Mouse (Mus musculus) liver, adult (tissue): ENCODE data around the gene Gclm.
A peak's percentile ranks its signal among the peaks of the same experiment; 100 is the strongest.

Experiments
- GATA4 ChIP-seq: IDR thresholded peaks from 2 replicates; pipeline ENCODE4 v1.6.1; 2014; ENCODE audit warnings: mild to moderate bottlenecking, low read length; ENCODE audit not compliant: insufficient replicate concordance

The Gclm gene

GRCm38 (mm10) chr3:122307894-122308671 is 62.7 kb downstream of the Gclm start:
- no peak for TF ChIP-seq GATA4

GRCm38 (mm10) chr3:122308981-122309380 is 63.6 kb downstream of the Gclm start:
- no peak for TF ChIP-seq GATA4

GRCm38 (mm10) chr3:122312078-122312477 is 66.7 kb downstream of the Gclm start:
- TF ChIP-seq GATA4 = no peak

DNA sequence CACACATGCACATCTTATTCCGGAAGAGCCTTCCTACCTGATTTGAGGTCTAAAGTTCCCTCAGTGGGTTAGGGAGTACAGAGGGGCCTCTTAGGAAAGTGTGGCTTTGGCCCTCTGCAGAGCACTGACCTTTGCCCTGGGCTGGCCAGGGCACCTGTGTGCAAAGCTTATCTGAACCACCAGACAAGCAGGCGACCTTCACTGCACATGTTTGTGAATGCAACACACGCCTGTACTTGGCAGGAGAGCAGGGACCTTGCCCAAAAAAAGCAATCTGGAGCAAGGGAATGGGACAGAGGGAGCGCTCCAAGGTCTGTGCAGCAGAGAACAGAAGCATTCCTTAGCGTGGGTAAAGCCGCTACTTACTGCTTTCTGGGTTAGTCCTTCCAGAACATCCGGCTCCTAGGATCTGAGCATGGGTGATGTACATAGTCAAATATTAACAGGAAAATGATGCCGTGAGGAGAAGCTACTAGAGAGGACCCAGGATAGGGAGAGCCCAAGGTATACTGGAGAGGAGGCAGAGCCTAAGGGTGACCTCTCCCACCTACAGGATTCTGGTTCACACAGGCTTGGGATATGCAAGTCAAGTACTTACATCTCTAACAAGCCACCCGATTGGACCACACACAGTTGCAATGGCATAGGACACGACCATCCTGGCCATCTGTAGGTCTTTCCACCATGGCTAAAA is 67.7 kb downstream of the Gclm start:
- peak; percentile 74; the same call in 1 of the 2 replicates for TF ChIP-seq GATA4

DNA sequence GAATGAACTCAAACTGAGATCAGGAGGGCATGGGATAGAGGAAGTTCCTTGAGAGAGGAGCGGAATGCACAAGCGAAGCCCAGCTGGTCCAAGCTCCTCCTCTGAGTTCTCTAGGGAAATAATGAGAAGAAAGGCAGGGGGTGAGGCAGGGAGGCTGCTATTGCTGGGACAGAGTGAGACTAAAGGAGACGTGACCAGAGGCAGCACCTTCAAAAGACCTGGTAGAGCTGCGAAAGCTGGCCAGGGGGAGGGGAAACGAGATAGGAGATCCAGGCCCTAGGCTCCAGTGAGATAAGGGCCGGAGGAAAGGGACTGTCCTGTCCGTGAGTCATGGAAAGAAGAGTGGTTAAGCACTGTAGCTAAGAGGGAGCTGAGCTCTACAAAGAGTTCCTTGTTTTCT is 68.6 kb downstream of the Gclm start:
- TF ChIP-seq GATA4 = no peak

DNA sequence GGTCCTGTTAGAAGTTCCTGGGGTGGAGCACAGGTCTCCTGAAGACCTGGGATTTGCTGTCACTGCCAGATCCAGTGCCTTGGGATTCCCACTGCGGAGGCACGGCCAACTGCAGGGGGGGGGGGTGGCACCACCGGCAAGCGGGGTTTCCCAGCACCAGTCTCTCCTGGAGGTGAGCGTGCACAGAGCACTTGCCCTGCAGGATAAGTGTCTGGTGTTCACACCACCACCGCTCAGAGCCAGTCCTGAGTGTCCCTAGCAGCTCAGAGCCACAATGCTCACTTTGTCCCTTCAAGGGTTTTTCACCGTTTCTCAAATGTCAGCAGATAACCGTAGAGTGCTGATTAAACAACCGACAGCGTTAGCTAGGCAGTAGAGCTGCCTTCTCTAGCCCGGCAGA is 71.3 kb downstream of the Gclm start:
- TF ChIP-seq GATA4 = no peak

DNA sequence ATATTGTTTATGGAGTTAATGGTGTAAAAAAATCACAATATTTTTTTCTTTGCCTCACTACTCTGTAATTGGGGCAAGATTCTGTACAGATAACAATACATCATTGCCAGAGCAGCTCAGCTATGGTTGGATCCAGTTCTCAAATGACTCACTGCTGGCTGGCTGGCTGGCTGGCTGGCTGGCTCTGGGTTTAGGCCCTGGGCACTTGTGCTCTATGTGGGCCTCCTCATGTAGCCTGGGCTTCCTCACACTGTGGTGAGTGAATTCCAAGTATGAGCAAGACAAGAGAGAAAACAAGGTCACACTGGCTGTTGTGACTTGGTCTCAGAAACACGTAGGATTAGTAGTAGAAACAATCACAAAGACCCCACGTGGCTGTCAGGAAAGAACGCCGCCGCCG is 72.0 kb downstream of the Gclm start:
- no peak for TF ChIP-seq GATA4
